Mouse (Mus musculus): Measurements from ENCODE around the gene Baz1a. TPM values are rescaled to one million over a fixed set of nuclear protein-coding genes. Genes with fewer than 3 reads are reported as not detected.
"Not testable (repeated sequence)": the region's sequence is repeated elsewhere in the genome, so short reads cannot be mapped to it uniquely, and the experiment has no call there.

Baz1a gene
- polyA plus RNA-seq, 1 experiment from 2014 or later: 17.5 TPM

GRCm38 (mm10) chr12:54956457-54956856 lies 57.7 kb downstream of the Baz1a start:
- TF ChIP-seq EP300 (IDR thresholded peaks at IDR 0.05) (no peak), CTCF (IDR thresholded peaks at IDR 0.05) (no peak)
- no peak for DNase-seq (ENCODE audit: low spot score)
- no peaks in the 10 kb centered on the region for H3K36me3 ChIP-seq (ENCODE audit: insufficient read depth, low read length)
- H3K9me3 ChIP-seq (ENCODE audit: low read length): no peaks in the 10 kb centered on the region
- no peak overlapping the region for H3K4me2 ChIP-seq (replicated peaks; ENCODE audit: low read depth, low read length)
- no peak for ATAC-seq
- no peak overlapping the region for H3K9ac ChIP-seq (replicated peaks; ENCODE audit: low read depth)
- peaks cover 3% of the 10 kb centered on the region; the same call in 1 of the 2 replicates for H3K4me1 ChIP-seq (ENCODE audit: insufficient read depth, low read depth, low read length)
- H3K4me3 ChIP-seq (ENCODE audit: low read depth, low read length): no peak overlapping the region
- H3K27me3 ChIP-seq (replicated peaks; ENCODE audit: insufficient read depth, low read length): no peaks in the 10 kb centered on the region
- no peak overlapping the region for H3K27ac ChIP-seq (ENCODE audit: low read length)
- WGBS: 88% methylated on average over 4 of the region's 4 CpGs

- TF ChIP-seq CTCF (IDR thresholded peaks at IDR 0.05): no peak
- no peak for TF ChIP-seq EP300 (IDR thresholded peaks at IDR 0.05)
- no peak overlapping the region for H3K4me2 ChIP-seq (replicated peaks; ENCODE audit: low read depth, low read length)
- H3K27me3 ChIP-seq (replicated peaks; ENCODE audit: insufficient read depth, low read length): no peaks in the 10 kb centered on the region
- H3K4me1 ChIP-seq (ENCODE audit: insufficient read depth, low read depth, low read length): no peaks in the 10 kb centered on the region
- H3K4me3 ChIP-seq (ENCODE audit: low read depth, low read length): no peak overlapping the region
- no peak for DNase-seq (ENCODE audit: low spot score)
- ATAC-seq: no peak
- 71% methylated on average over 6 of the region's 6 CpGs for WGBS
- H3K9ac ChIP-seq (replicated peaks; ENCODE audit: low read depth): no peak overlapping the region
- H3K9me3 ChIP-seq (ENCODE audit: low read length): no peaks in the 10 kb centered on the region
- no peaks in the 10 kb centered on the region for H3K36me3 ChIP-seq (ENCODE audit: insufficient read depth, low read length)
- H3K27ac ChIP-seq (ENCODE audit: low read length): no peak overlapping the region
These were observed 68.0 kb downstream of the Baz1a start for GRCm38 (mm10) chr12:54946116-54946515.

GRCm38 (mm10) chr12:54942586-54943157 lies 71.5 kb downstream of the Baz1a start:
- H3K4me2 ChIP-seq (replicated peaks; ENCODE audit: low read depth, low read length); H3K9ac ChIP-seq (replicated peaks; ENCODE audit: low read depth); DNase-seq (ENCODE audit: low spot score); H3K4me3 ChIP-seq (ENCODE audit: low read depth, low read length); H3K27me3 ChIP-seq (replicated peaks; ENCODE audit: insufficient read depth, low read length); ATAC-seq; H3K27ac ChIP-seq (ENCODE audit: low read length); H3K4me1 ChIP-seq (ENCODE audit: insufficient read depth, low read depth, low read length); H3K36me3 ChIP-seq (ENCODE audit: insufficient read depth, low read length); H3K9me3 ChIP-seq (ENCODE audit: low read length): not testable (repeated sequence)
- 93% methylated on average over 6 of the region's 6 CpGs for WGBS

- not testable (repeated sequence) for ATAC-seq
These were observed 76.4 kb downstream of the Baz1a start for GRCm38 (mm10) chr12:54937581-54938343.

GRCm38 (mm10) chr12:54910387-54910786 lies 103.8 kb downstream of the Baz1a start:
- H3K36me3 ChIP-seq (ENCODE audit: insufficient read depth, low read length): peaks cover 29% of the 10 kb centered on the region; the same call in 1 of the 2 replicates
- TF ChIP-seq CTCF (IDR thresholded peaks at IDR 0.05) (no peak), EP300 (IDR thresholded peaks at IDR 0.05) (no peak)
- WGBS: 86% methylated on average over 3 of the region's 3 CpGs

More at GRCm38 (mm10) chr12:54937581-54938343, 76.4 kb downstream of the Baz1a start:
- not testable (repeated sequence) for H3K27ac ChIP-seq (ENCODE audit: low read length); H3K4me3 ChIP-seq (ENCODE audit: low read depth, low read length); H3K4me2 ChIP-seq (replicated peaks; ENCODE audit: low read depth, low read length); H3K27me3 ChIP-seq (replicated peaks; ENCODE audit: insufficient read depth, low read length); H3K36me3 ChIP-seq (ENCODE audit: insufficient read depth, low read length); H3K4me1 ChIP-seq (ENCODE audit: insufficient read depth, low read depth, low read length); H3K9ac ChIP-seq (replicated peaks; ENCODE audit: low read depth); DNase-seq (ENCODE audit: low spot score); H3K9me3 ChIP-seq (ENCODE audit: low read length)
- WGBS: 86% methylated on average over 5 of the region's 5 CpGs

GRCm38 (mm10) chr12:54892559-54892958 lies 121.6 kb downstream of the Baz1a start:
- H3K4me1 ChIP-seq (ENCODE audit: insufficient read depth, low read depth, low read length); H3K27ac ChIP-seq (ENCODE audit: low read length); H3K9ac ChIP-seq (replicated peaks; ENCODE audit: low read depth); H3K9me3 ChIP-seq (ENCODE audit: low read length); H3K27me3 ChIP-seq (replicated peaks; ENCODE audit: insufficient read depth, low read length); H3K4me2 ChIP-seq (replicated peaks; ENCODE audit: low read depth, low read length); H3K4me3 ChIP-seq (ENCODE audit: low read depth, low read length); H3K36me3 ChIP-seq (ENCODE audit: insufficient read depth, low read length); ATAC-seq; DNase-seq (ENCODE audit: low spot score): not testable (repeated sequence)
- WGBS: 24% methylated on average over 1 of the region's 2 CpGs

More at GRCm38 (mm10) chr12:54910387-54910786, 103.8 kb downstream of the Baz1a start:
- Histone ChIP-seq H3K4me3 (ENCODE audit: low read depth, low read length) (no peak overlapping the region), H3K9ac (replicated peaks; ENCODE audit: low read depth) (no peak overlapping the region), H3K27me3 (replicated peaks; ENCODE audit: insufficient read depth, low read length) (no peaks in the 10 kb centered on the region), H3K4me1 (ENCODE audit: insufficient read depth, low read depth, low read length) (no peaks in the 10 kb centered on the region), H3K4me2 (replicated peaks; ENCODE audit: low read depth, low read length) (no peak overlapping the region), H3K27ac (ENCODE audit: low read length) (no peak overlapping the region), H3K9me3 (ENCODE audit: low read length) (no peaks in the 10 kb centered on the region)
- no peak for DNase-seq (ENCODE audit: low spot score)
- ATAC-seq: no peak

Data from lung, postnatal 0 days (tissue).